Mouse (Mus musculus) lung, embryonic 14.5 days (tissue): ENCODE measurements around the gene Mob4. TPM values are rescaled to one million over a fixed set of nuclear protein-coding genes. Genes with fewer than 3 reads are reported as not detected.

Experiments
- ATAC-seq: fragments of 200-750 bp; cut with Nextera tagmentation; 2 replicates; pipeline ENCODE4 v1.8.0; 2017; ENCODE audit warnings: mild to moderate bottlenecking, moderate TSS enrichment, moderate library complexity; ENCODE audit not compliant: insufficient read depth
- DNase-seq: peaks from one replicate; pipeline ENCODE4 v3.0.0-alpha.2; 2015
- H3K27ac ChIP-seq: fragments of 300-500 bp; sonication (generic); 2 replicates; pipeline ENCODE4 v1.5.1; 2014; ENCODE audit warnings: low read depth, mild to moderate bottlenecking, moderate library complexity
- H3K27me3 ChIP-seq: fragments of 300-500 bp; sonication (generic); 2 replicates; pipeline ENCODE4 v1.6.1; 2014; ENCODE audit warnings: low read length, control low read depth; ENCODE audit not compliant: insufficient read depth
- H3K36me3 ChIP-seq: fragments of 300-500 bp; sonication (generic); 2 replicates; pipeline ENCODE4 v1.6.1; 2014; ENCODE audit warnings: control low read depth; ENCODE audit not compliant: insufficient read depth
- H3K4me1 ChIP-seq: fragments of 300-500 bp; sonication (generic); 2 replicates; pipeline ENCODE4 v1.6.1; 2014; ENCODE audit warnings: antibody characterized with exemption, control low read depth; ENCODE audit not compliant: insufficient read depth
- H3K4me2 ChIP-seq: fragments of 300-500 bp; sonication (generic); 2 replicates; pipeline ENCODE4 v1.6.1; 2014; ENCODE audit warnings: mild to moderate bottlenecking
- H3K4me3 ChIP-seq: fragments of 300-500 bp; sonication (generic); 2 replicates; pipeline ENCODE4 v1.5.1; 2014; ENCODE audit warnings: low read depth, low read length
- H3K9ac ChIP-seq: fragments of 300-500 bp; sonication (generic); 2 replicates; pipeline ENCODE4 v1.6.1; 2014
- H3K9me3 ChIP-seq: fragments of 300-500 bp; sonication (generic); 2 replicates; pipeline ENCODE4 v1.6.1; 2016; ENCODE audit warnings: low read depth, low read length, control low read depth
- CTCF ChIP-seq: IDR thresholded peaks from 2 replicates; pipeline ENCODE4 v1.5.1; 2016; ENCODE audit warnings: antibody characterized with exemption, low read depth
- WGBS: fragments of 180-500 bp; shearing (Covaris S2); extraction: QIAGEN DNeasy Blood & Tissue Kit; methylation state at CpG from one replicate; pipeline ENCODE4 v1.1.7; 2014; 5-methylcytosine and 5-hydroxymethylcytosine counted together
- polyA plus RNA-seq: library from polyadenylated mRNA; unstranded; fragments of >200 nt; fragmentation: Nextera tagmentation; extraction: Ambion mirVana; gene quantifications from 2 replicates; pipeline ENCODE4 v1.2.1, GENCODE M21; 2014

Mob4 gene
- 141 TPM in 2 replicates for polyA plus RNA-seq

- ATAC-seq (peak; percentile 97), DNase-seq (peak; percentile 97)
- no peak for TF ChIP-seq CTCF
- Histone ChIP-seq H3K4me3 (peak within 1 kb of the TSS; percentile 97), H3K9me3 (no peaks in the 10 kb centered on the region), H3K4me1 (peaks cover 16% of the 10 kb centered on the region), H3K36me3 (peaks cover 5% of the 10 kb centered on the region; the same call in 1 of the 2 replicates), H3K27ac (peak within 1 kb of the TSS; percentile 98), H3K27me3 (no peaks in the 10 kb centered on the region), H3K9ac (peak within 1 kb of the TSS; percentile 99), H3K4me2 (peak within 1 kb of the TSS; percentile 73)
- under 1% methylated on average over 41 of the region's 42 CpGs for WGBS
These were observed at the start of gene Mob4 for GRCm38 (mm10) chr1:55130943-55131401. Mob4 (plus strand) TSS chr1:55131231.

GRCm38 (mm10) chr1:55082106-55082505 lies 48.9 kb upstream of the Mob4 start:
- Histone ChIP-seq H3K4me2 (no peak overlapping the region), H3K9me3 (no peaks in the 10 kb centered on the region), H3K9ac (no peak overlapping the region), H3K4me3 (no peak overlapping the region), H3K36me3 (peaks cover 85% of the 10 kb centered on the region), H3K4me1 (0 out of 2 replicates have a peak, but pooled peaks cover 8% of the 10 kb centered on the region), H3K27ac (no peak overlapping the region), H3K27me3 (no peaks in the 10 kb centered on the region)
- ATAC-seq (no peak), DNase-seq (peak; percentile 34)
- TF ChIP-seq CTCF, result peak; percentile 41
- 90% methylated on average over 1 of the region's 1 CpGs for WGBS

DNA sequence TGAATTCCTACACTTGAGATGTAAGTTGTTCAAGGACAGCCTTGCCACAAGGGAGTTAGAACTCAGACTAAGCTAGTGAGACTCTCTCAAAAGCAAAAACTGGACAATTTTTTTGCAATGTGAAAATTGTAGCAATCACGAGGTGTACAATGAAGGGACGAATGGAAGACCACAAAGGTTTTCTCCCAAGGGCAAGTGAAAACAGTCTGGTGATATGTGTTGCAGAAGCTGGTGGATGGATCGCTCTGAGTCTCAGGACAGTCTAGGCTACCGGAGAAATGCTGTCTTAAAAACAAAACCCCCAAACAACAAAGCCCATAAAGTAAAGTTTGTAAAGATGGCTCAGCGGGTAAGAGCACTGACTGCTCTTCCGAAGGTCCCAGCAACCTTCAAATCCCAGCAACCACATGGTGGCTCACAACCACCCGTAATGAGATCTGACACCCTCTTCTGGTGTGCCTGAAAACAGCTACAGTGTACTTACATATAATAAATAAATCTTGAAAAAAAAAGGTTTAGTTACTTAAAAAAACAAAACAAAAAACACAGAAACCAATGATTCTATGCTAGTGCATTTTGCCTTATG lies 45.2 kb upstream of the Mob4 start:
- Histone ChIP-seq H3K9ac (peak overlapping the region; percentile 94), H3K27me3 (no peaks in the 10 kb centered on the region), H3K4me2 (peak overlapping the region; percentile 91), H3K4me3 (peak overlapping the region; percentile 90), H3K27ac (no peak overlapping the region), H3K36me3 (peaks cover 58% of the 10 kb centered on the region), H3K4me1 (peaks cover 16% of the 10 kb centered on the region; the same call in 1 of the 2 replicates), H3K9me3 (no peaks in the 10 kb centered on the region)
- no peak for DNase-seq
- no peak for ATAC-seq
- WGBS, result 50% methylated on average over 7 of the region's 7 CpGs
- TF ChIP-seq CTCF, result no peak

- Histone ChIP-seq H3K36me3 (peaks cover 59% of the 10 kb centered on the region), H3K27ac (peak overlapping the region; percentile 96), H3K27me3 (no peaks in the 10 kb centered on the region), H3K4me1 (peaks cover 16% of the 10 kb centered on the region; the same call in 1 of the 2 replicates), H3K9ac (peak overlapping the region; percentile 94), H3K9me3 (no peaks in the 10 kb centered on the region), H3K4me2 (peak overlapping the region; percentile 91), H3K4me3 (peak overlapping the region; percentile 90)
- peak; percentile 36 for DNase-seq
- TF ChIP-seq CTCF, result no peak
- ATAC-seq, result no peak
- WGBS, result 0% methylated on average over 13 of the region's 13 CpGs
These were observed 44.1 kb upstream of the Mob4 start for GRCm38 (mm10) chr1:55086868-55087400.

- Histone ChIP-seq H3K4me3 (peak overlapping the region; percentile 90), H3K27ac (peak overlapping the region; percentile 96), H3K4me2 (peak overlapping the region; percentile 91), H3K9me3 (no peaks in the 10 kb centered on the region), H3K36me3 (peaks cover 59% of the 10 kb centered on the region), H3K4me1 (peaks cover 16% of the 10 kb centered on the region; the same call in 1 of the 2 replicates), H3K27me3 (no peaks in the 10 kb centered on the region), H3K9ac (peak overlapping the region; percentile 94)
- 0% methylated on average over 51 of the region's 57 CpGs for WGBS
- DNase-seq, result no peak
- no peak for TF ChIP-seq CTCF
- peak; percentile 85 for ATAC-seq
These were observed 43.6 kb upstream of the Mob4 start for GRCm38 (mm10) chr1:55087401-55087904.

GRCm38 (mm10) chr1:55087932-55088610 lies 43.0 kb upstream of the Mob4 start, which contains the start of the genes Hspe1 and Hspd1:
Hspe1 (plus strand) TSS chr1:55088132.
Hspd1 (minus strand) TSS chr1:55088243.
- Histone ChIP-seq H3K27ac (peak within 1 kb of the TSS; percentile 96), H3K4me2 (peak within 1 kb of the TSS; percentile 91), H3K27me3 (no peaks in the 10 kb centered on the region), H3K9me3 (no peaks in the 10 kb centered on the region), H3K4me1 (peaks cover 16% of the 10 kb centered on the region; the same call in 1 of the 2 replicates), H3K4me3 (peak within 1 kb of the TSS; percentile 90), H3K36me3 (peaks cover 56% of the 10 kb centered on the region), H3K9ac (peak within 1 kb of the TSS; percentile 94)
- TF ChIP-seq CTCF, result no peak
- DNase-seq (peak; percentile 99), ATAC-seq (peak; percentile 94)
- WGBS, result 0% methylated on average over 61 of the region's 76 CpGs
